Mouse (Mus musculus) ES-Bruce4 (cell line): Measurements from ENCODE around the gene Tmem164.

ENCODE experiments used
- CTCF ChIP-seq: IDR thresholded peaks from one replicate; pipeline ENCODE4 v1.8.1; 2011; ENCODE audit warnings: low read depth, low read length
- EP300 ChIP-seq: IDR thresholded peaks from 2 replicates; pipeline ENCODE4 v1.6.1; 2011; ENCODE audit warnings: low read depth, low read length; ENCODE audit not compliant: insufficient read depth
- POLR2A ChIP-seq: IDR thresholded peaks from one replicate; pipeline ENCODE4 v1.8.1; 2011; ENCODE audit warnings: low read length; ENCODE audit not compliant: insufficient read depth

DNA sequence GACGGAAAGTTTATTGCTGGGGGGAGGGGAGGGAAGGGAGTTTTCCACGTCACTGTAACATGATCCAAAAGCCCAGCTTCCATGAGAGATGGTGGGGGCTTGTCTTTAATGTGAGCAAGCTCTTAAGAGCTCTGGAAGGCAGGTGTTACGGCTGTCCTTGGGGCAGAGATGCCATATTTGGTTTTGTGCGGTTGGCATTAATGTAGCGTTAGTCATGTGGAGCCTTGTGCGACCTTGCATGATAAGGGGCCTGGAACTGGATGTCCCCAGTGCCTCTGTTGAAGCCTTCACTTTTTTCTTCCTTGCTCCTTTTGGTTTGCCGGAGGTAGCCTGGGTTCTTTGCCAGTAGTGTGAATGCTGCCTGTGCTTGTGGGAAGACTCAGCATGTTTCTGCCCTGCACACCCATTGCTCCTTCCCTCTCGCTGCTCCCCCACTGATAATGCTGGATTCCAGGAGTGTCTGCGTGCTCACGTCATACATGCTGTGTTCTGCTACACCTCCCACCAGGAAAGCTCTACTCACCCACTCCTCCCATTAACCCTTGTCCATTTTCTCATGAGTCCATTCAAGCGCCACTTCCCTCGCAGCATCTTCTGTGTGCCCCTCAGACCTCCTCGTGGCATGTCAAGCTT, 152.1 kb downstream of the Tmem164 start:
- TF ChIP-seq CTCF (no peak), EP300 (no peak), POLR2A (no peak)
